ENCODE assay signal across 21 mouse cellular contexts in the genomic region with DNA sequence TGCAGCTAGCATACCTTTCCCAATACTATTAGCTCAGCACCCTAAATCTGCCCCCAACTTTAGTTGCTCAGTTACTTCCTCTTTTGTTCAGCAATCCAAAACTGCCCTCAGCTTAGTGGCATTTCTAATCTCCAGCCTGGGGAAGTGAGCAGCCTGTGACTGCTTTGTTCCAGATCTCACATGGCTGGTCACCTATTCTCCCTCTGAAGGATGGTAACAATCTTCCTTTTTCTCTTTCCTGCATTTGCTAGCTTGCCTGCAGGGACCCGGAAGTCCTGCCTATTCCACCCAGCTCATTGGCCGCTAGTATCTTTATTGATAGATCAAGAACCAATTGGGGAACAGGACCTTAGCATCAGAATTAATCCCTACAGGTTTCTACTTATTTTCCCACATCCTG.
DNase-seq lines count a peak whose midpoint lies in the region; ATAC-seq and TF ChIP-seq lines count a peak whose summit lies in the region.
"Had no signal": no experiment of that assay in that cellular context is flagged by ENCODE, and none has a peak within 500 bp of the region (broad histone marks: within the 10 kb centered on the region; RNA-seq: fewer than 3 reads in every experiment).

No protein-coding gene starts in this region.

- TF ChIP-seq CTCF in hindbrain, postnatal 0 days (IDR thresholded peaks at IDR 0.05; ENCODE audit: low read depth) = no peak
- no peak for TF ChIP-seq CTCF in liver, postnatal 0 days (IDR thresholded peaks at IDR 0.05; ENCODE audit: low read depth)

- no peak overlapping the region for H3K9ac ChIP-seq in hindbrain, postnatal 0 days (replicated peaks; ENCODE audit: low read length)
- no peak overlapping the region for H3K9ac ChIP-seq in hindbrain, embryonic 12.5 days
- no peak overlapping the region for H3K9ac ChIP-seq in liver, postnatal 0 days (replicated peaks)
- H3K9ac ChIP-seq: embryonic facial prominence, embryonic 12.5 days; forebrain, embryonic 12.5 days; forebrain, postnatal 0 days; heart, embryonic 13.5 days; hindbrain, embryonic 15.5 days had no signal

- H3K4me2 ChIP-seq in hindbrain, postnatal 0 days (ENCODE audit: low read depth, low read length) = no peak overlapping the region
- H3K4me2 ChIP-seq in hindbrain, embryonic 12.5 days (replicated peaks) = no peak overlapping the region
- H3K4me2 ChIP-seq in liver, postnatal 0 days (ENCODE audit: low read depth, low read length) = no peak overlapping the region
- H3K4me2 ChIP-seq: embryonic facial prominence, embryonic 12.5 days; forebrain, embryonic 12.5 days; heart, embryonic 13.5 days; hindbrain, embryonic 15.5 days had no signal

- DNase-seq in hindbrain, postnatal 0 days (ENCODE audit: low spot score) = no peak
- DNase-seq in 416B (ENCODE audit: low read depth) = peak; percentile 36
- DNase-seq in c-Kit-positive CD71-negative TER-119-negative erythroid progenitor cells, embryonic 14.5 days (ENCODE audit: low read depth) = peak; percentile 2
- DNase-seq in urinary bladder, postnatal 25 days (ENCODE audit: low spot score) = no peak
- no peak for DNase-seq in liver, postnatal 0 days
- DNase-seq: adrenal gland, adult 8-10 months; adrenal gland, postnatal 36 days; cerebellum, adult 11 months; cerebellum, adult 8-10 months; cerebellum, postnatal 14 days; forebrain, postnatal 0 days; gastrocnemius, postnatal 14 days; heart, adult 11 months had no signal

- H3K36me3 ChIP-seq in hindbrain, postnatal 0 days (ENCODE audit: insufficient read depth, low read length) = no peaks in the 10 kb centered on the region
- H3K36me3 ChIP-seq in hindbrain, embryonic 12.5 days = no peaks in the 10 kb centered on the region
- no peaks in the 10 kb centered on the region for H3K36me3 ChIP-seq in liver, postnatal 0 days (replicated peaks; ENCODE audit: insufficient read depth, low read length)
- H3K36me3 ChIP-seq: embryonic facial prominence, embryonic 12.5 days; forebrain, embryonic 12.5 days; heart, embryonic 13.5 days; hindbrain, embryonic 10.5 days; hindbrain, embryonic 15.5 days had no signal

- H3K4me3 ChIP-seq in hindbrain, postnatal 0 days (ENCODE audit: low read length) = no peak overlapping the region
- no peak overlapping the region for H3K4me3 ChIP-seq in hindbrain, embryonic 12.5 days
- H3K4me3 ChIP-seq in liver, postnatal 0 days (ENCODE audit: low read depth, low read length) = no peak overlapping the region
- H3K4me3 ChIP-seq: embryonic facial prominence, embryonic 12.5 days; forebrain, embryonic 12.5 days; heart, embryonic 13.5 days; hindbrain, embryonic 10.5 days; hindbrain, embryonic 15.5 days had no signal

- H3K27me3 ChIP-seq in hindbrain, postnatal 0 days (ENCODE audit: insufficient read depth, low read length) = no peaks in the 10 kb centered on the region
- H3K27me3 ChIP-seq in hindbrain, embryonic 12.5 days = no peaks in the 10 kb centered on the region
- H3K27me3 ChIP-seq in liver, postnatal 0 days (ENCODE audit: insufficient read depth, low read length) = no peaks in the 10 kb centered on the region
- H3K27me3 ChIP-seq: embryonic facial prominence, embryonic 12.5 days; forebrain, embryonic 12.5 days; heart, embryonic 13.5 days; hindbrain, embryonic 15.5 days had no signal

- H3K4me1 ChIP-seq in hindbrain, postnatal 0 days (ENCODE audit: insufficient read depth, low read length) = no peaks in the 10 kb centered on the region
- no peaks in the 10 kb centered on the region for H3K4me1 ChIP-seq in hindbrain, embryonic 12.5 days
- H3K4me1 ChIP-seq in liver, postnatal 0 days (ENCODE audit: insufficient read depth) = no peaks in the 10 kb centered on the region
- H3K4me1 ChIP-seq: embryonic facial prominence, embryonic 12.5 days; forebrain, embryonic 12.5 days; heart, embryonic 13.5 days; hindbrain, embryonic 10.5 days; hindbrain, embryonic 15.5 days had no signal

- 87% methylated on average over 2 of the region's 2 CpGs for WGBS in hindbrain, postnatal 0 days
- WGBS in hindbrain, embryonic 12.5 days = 84% methylated on average over 2 of the region's 2 CpGs
- 72% methylated on average over 2 of the region's 2 CpGs for WGBS in liver, postnatal 0 days (ENCODE audit: insufficient replicate concordance)

- no peak overlapping the region for H3K27ac ChIP-seq in hindbrain, postnatal 0 days
- H3K27ac ChIP-seq in hindbrain, embryonic 12.5 days = no peak overlapping the region
- H3K27ac ChIP-seq in liver, postnatal 0 days (ENCODE audit: low read depth) = no peak overlapping the region
- H3K27ac ChIP-seq: embryonic facial prominence, embryonic 12.5 days; forebrain, embryonic 12.5 days; heart, embryonic 13.5 days; hindbrain, embryonic 10.5 days; hindbrain, embryonic 15.5 days had no signal

- TF ChIP-seq EP300 in liver, postnatal 0 days (IDR thresholded peaks at IDR 0.05; ENCODE audit: low read depth) = no peak

- no peaks in the 10 kb centered on the region for H3K9me3 ChIP-seq in hindbrain, postnatal 0 days (ENCODE audit: low read length)
- no peaks in the 10 kb centered on the region for H3K9me3 ChIP-seq in hindbrain, embryonic 12.5 days (replicated peaks)
- H3K9me3 ChIP-seq in liver, postnatal 0 days (ENCODE audit: low read length) = no peaks in the 10 kb centered on the region
- H3K9me3 ChIP-seq: embryonic facial prominence, embryonic 12.5 days; forebrain, embryonic 12.5 days; heart, embryonic 13.5 days; hindbrain, embryonic 10.5 days; hindbrain, embryonic 15.5 days had no signal

- peak; percentile 53; the same call in 1 of the 2 replicates for ATAC-seq in hindbrain, postnatal 0 days
- ATAC-seq in hindbrain, embryonic 12.5 days (ENCODE audit: low FRiP score) = no peak
- ATAC-seq in megakaryocyte, adult 5-6 weeks (ENCODE audit: poor library complexity, severe bottlenecking) = peak; percentile 18; the same call in 1 of the 2 replicates
- no peak for ATAC-seq in liver, postnatal 0 days
- ATAC-seq: forebrain, postnatal 0 days; inflammation-experienced regulatory T-cells, adult 6 months had no signal

Comparison
In these comparisons a context has a peak if more than half of its experiments do, and no peak if none do; other contexts are left out.
1. ATAC-seq: peak in hindbrain, postnatal 0 days (single experiment) and megakaryocyte, adult 5-6 weeks (single experiment); none in hindbrain, embryonic 12.5 days (single experiment) and liver, postnatal 0 days (single experiment).
2. DNase-seq: peak in 416B (single experiment) and c-Kit-positive CD71-negative TER-119-negative erythroid progenitor cells, embryonic 14.5 days (single experiment); none in hindbrain, postnatal 0 days (single experiment), urinary bladder, postnatal 25 days (single experiment) and liver, postnatal 0 days (single experiment).